Mouse (Mus musculus): Measurements from ENCODE around the gene Cabcoco1.

Gene Cabcoco1

DNA sequence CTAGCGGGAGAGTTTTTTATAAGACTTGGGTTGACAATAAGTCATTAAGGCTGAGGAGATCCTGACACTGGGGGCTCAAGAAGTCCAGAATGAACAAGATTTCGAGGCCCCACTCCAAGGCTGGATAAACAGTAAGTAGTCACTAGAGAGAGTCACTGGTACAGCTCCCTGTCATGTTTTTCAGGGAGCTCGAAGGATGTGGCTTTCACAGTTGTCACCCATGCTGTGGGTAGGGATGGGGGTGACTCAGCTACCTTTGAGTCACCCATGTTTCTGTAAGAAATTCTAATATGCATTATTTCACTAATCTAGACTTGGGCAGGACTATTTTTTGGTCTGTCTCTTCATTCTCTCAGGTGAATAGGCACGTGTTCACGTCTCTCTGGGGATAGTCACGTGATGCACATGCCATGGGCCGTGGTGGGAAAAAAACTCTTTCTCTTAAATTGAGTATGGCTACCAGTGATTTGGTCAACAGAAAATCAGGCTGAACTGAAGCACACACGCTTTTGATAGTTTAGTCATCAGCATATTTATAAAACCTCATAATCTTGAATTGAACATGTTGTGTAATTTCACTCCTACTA, 29.2 kb downstream of the Cabcoco1 start:
- in situ Hi-C loops (cut with MboI, MseI): no loop called here

DNA sequence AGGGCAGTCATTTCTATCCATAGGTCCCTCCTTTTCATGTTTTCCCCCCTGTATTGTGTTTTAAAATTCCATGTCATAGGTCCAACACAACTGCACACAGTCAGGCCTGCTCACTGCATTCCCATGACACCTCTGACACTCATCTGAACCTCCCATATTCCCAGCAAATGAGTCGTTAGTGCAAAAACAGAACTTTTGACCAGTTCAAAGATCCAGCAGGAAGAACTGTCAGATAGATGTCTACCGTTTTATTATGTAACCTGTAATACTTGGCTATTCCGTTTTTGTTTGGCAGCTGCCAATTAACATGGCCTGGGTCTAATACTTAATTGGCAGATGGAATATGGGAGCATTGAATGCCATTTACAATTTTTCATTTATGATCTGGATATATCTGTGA, 34.0 kb downstream of the Cabcoco1 start:
- in situ Hi-C loops (cut with MboI, MseI): no loop called here

GRCm38 (mm10) chr10:68506242-68506641, 35.5 kb downstream of the Cabcoco1 start:
- in situ Hi-C loops (cut with MboI, MseI): no loop called here

DNA sequence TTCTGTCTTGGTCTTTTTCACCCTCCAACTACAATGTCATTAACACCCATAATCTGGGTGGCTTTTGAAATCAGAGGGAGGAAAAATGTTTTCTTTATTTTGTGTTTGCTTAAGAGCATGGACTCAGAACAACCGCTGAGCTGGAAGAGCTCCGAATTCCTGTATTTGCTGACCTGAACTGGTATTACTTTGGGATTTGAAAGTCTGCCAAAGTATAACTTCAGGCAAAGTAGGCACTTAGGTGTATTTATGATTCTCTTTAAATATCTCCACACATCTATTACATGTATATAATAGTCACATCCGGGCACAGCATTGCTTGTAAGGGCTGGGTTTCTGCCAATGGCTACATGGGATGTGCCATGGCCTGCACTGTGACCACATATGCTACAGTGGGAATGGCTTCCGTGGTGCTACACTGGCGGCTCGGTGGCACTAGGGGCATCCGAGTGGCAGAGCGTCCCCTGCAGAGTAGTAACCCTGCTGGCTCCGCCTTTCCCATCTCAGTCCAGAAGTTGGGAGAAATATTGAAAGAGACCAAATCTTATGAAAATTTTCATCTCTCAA, 37.0 kb downstream of the Cabcoco1 start:
- in situ Hi-C loops (cut with MboI, MseI): no loop called here

GRCm38 (mm10) chr10:68501067-68501466, 40.6 kb downstream of the Cabcoco1 start:
- in situ Hi-C loops (cut with MboI, MseI): no loop called here

GRCm38 (mm10) chr10:68495246-68495645, 46.5 kb downstream of the Cabcoco1 start:
- in situ Hi-C loops (cut with MboI, MseI): no loop called here

- in situ Hi-C loops (cut with MboI, MseI): no loop called here
Observed at GRCm38 (mm10) chr10:68491557-68491956, 50.1 kb downstream of the Cabcoco1 start.

- in situ Hi-C loops (cut with MboI, MseI): no loop called here
Observed at GRCm38 (mm10) chr10:68490781-68491180, 50.9 kb downstream of the Cabcoco1 start.

DNA sequence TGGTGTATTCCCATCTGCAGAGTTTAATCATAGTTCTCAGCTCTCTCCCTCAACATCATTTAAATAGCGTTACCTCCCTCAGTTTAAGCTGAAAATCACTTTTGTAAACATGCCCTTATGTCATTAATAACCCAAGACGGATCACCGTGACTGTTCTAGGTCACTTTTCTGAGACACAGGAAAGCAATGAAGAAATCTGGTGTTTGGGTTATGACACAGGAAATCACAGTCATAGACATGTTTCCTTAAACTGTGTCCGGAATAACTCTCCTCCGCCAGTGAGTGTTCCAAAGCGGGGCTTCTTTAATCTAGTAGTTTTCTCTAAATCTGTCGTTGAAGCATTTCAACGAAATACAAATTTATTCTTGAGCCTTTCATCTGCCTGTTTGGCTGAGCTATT, 68.9 kb downstream of the Cabcoco1 start:
- in situ Hi-C loops (cut with MboI, MseI): loop anchor here (25.0 kb wide), 1 partner anchor 1660 kb away; no protein-coding TSS in a partner anchor

- in situ Hi-C loops (cut with MboI, MseI): loop anchor here (25.0 kb wide), 1 partner anchor 1654 kb away; no protein-coding TSS in a partner anchor
Observed at GRCm38 (mm10) chr10:68465737-68466327, 75.9 kb downstream of the Cabcoco1 start.

DNA sequence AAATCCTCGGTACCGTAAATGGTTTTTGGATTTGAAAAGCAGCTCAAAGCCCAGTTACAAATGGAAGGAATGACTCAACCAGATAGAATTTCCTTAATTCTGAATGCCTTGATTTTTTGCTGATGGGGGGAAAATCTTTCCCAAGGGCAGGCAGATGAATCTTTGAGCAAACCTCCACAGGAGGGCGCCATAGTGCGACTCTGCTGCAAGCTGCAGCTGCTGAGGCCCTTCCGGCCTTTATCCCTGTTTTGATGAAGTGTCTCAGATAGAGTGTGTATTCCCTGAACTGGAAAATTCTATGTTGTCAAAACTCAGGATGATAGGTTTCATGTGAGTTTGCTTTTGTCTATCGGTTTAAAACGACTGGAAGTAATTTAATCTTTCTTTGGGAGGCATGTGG, 76.8 kb downstream of the Cabcoco1 start:
- in situ Hi-C loops (cut with MboI, MseI): loop anchor here (25.0 kb wide), 1 partner anchor 1653 kb away; no protein-coding TSS in a partner anchor

DNA sequence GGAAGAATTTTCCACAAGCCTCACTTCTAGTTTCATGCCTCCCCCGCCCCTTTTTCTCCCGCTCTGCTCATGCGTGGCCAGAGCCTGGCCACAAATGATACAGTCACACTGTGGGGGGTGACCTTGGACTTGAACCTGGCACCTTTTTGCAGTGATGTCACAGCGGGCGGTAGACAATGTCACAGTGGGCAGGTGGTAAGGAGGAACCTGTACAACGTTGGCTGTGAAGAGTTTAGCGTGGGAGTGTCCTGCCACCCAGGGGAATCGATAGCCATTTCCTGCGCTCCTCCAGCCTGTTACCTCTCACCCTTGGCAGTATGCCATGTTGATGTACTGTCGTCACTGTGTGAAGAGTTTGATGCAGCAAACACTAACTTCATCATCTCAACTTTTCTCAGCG, 81.9 kb downstream of the Cabcoco1 start:
- in situ Hi-C loops (cut with MboI, MseI): loop anchor here (25.0 kb wide), 1 partner anchor 1647 kb away; no protein-coding TSS in a partner anchor

DNA sequence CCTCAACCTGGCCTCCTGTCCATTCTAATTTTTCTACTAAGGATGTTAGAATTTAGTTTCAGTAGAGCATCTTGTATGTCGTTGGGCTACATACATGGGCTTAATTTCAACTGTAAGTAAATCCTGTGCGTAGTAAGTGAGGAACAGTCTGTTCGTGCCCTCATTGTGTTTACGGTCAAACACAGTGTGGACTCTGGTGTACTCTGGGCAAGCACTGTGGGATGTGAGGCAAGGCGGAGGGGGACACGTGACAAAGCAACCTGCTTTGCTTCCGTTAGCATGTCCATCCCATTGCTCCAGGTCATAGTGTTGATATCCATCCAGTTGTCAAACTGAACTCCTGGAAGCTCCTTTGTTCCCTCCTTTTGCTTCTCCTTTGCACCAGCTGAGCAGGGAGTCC, 84.7 kb downstream of the Cabcoco1 start:
- in situ Hi-C loops (cut with MboI, MseI): loop anchor here (25.0 kb wide), 1 partner anchor 1645 kb away; no protein-coding TSS in a partner anchor

GRCm38 (mm10) chr10:68454541-68454940, 87.2 kb downstream of the Cabcoco1 start:
- in situ Hi-C loops (cut with MboI, MseI): loop anchor here (25.0 kb wide), 1 partner anchor 1642 kb away; no protein-coding TSS in a partner anchor

DNA sequence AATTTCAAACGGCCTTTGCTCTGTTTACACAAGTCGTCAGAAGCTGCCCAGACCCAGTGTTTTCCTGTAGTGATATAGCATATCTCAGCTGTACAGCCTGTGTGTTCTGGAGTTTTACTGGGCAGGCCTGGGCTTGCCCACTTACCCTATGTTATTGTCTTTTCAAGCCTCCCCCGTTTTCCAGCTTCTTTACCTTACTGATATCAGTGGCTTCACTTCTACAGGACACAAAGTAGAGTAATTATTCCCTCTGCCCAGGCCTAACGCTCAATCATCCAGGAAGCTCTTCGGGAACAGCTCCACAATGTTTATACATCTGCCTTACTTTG, 94.9 kb downstream of the Cabcoco1 start:
- in situ Hi-C loops (cut with MboI, MseI): loop anchor here (10.0 to 25.0 kb wide), 2 partner anchors 172 to 916 kb away; partner anchors contain the start of genes Arid5b and Cdk1

DNA sequence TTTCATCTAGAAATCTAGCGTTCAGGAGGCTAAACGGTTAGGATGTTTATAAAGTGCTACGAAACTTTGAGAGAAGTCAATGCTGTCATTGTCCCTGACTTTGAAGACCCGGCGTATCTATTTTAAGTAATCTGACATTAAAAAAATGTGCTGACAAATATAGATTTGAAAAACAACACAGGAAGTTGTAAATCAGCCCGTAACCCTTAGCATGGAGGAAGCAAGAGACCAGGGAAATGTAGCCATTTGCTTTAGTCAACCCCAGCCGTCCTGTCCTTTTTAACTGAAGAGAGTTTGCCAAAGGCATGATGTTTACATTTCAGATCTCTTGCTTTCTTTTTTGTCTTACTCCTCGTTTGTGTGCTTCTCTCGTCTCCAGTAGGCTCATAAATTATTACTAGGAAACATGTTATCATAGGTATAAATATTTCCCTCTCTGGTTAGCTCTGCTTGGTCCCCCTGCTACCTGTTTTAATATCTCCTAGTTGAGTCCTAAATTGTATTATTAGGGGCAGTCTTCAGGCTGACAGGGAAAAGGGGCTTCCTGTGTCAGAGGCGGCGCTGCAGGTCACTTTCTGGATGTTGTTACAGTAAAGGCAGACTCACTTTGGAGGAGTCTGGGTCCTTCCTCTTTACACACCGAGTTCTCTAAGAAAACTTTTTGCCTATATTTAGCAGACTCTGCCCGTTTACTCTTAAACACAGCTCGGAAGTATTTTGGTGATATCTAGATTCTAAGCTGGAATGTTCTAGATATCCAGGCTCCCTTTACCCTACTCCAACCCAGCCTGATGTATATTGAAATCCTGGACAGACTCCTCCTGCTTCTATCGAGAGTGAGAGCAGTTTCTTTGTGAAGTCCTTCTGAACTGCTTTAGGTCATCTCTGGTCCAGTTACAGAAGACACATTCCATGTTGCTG, 95.6 kb downstream of the Cabcoco1 start:
- in situ Hi-C loops (cut with MboI, MseI): loop anchor here (10.0 to 25.0 kb wide), 2 partner anchors 171 to 916 kb away; partner anchors contain the start of genes Arid5b and Cdk1

- in situ Hi-C loops (cut with MboI, MseI): loop anchor here (10.0 to 25.0 kb wide), 2 partner anchors 171 to 917 kb away; partner anchors contain the start of genes Arid5b and Cdk1
Observed at GRCm38 (mm10) chr10:68445244-68445811, 96.4 kb downstream of the Cabcoco1 start.

DNA sequence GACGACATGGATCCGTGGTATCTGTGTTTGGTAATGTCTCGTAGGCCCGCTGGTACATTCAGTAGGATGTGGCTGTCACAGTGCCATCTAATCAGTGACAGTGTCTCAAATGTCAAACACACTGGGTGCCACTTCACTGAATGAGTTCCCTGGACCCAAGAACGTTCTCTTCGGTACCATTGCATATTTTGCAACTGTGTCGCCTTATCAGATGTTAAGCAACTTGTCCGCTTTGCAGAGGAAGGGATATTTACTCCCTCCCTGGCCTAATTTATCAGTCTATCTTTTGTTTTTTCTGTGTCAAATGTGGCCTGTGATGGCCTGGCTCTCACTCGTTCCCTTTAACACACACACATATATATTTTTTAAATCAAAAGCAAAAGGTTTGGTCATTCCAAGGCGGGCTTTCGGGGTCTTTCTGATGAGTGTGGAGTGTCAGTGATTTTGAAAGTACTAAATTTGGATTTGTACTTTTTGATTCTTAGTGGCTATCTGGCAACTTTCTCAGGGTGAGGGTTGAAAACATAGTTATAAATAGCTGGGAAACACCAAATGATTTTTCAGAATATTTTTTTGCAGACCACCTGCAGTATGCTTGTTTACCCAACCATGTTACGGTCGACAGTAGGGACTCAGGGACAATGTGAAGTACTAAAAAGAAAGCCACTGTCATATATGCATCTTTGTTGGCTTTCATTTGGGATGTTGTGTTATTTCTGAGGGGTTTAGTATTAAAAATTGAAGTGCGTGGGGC, 97.2 kb downstream of the Cabcoco1 start:
- in situ Hi-C loops (cut with MboI, MseI): loop anchor here (10.0 to 25.0 kb wide), 2 partner anchors 170 to 918 kb away; partner anchors contain the start of genes Arid5b and Cdk1

DNA sequence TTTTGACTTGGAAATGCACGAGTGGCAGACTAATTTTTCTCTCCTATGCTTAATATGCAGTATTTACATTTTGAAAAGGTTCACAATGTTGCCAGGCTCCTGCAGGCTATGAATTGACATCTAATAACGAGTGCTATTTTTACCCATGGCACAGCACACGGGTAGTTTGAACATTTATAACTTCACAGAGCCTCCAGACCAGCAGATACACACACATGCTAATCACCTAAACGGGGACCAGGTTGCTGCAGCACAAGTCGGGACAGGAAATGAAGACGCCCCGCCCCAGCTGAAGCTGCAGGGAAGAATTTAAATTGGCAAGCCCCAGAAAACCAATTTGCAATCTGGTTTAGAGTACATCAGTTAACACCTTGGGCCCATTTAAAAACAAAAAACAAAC, 98.6 kb downstream of the Cabcoco1 start:
- in situ Hi-C loops (cut with MboI, MseI): loop anchor here (10.0 to 25.0 kb wide), 2 partner anchors 168 to 919 kb away; partner anchors contain the start of genes Arid5b and Cdk1

DNA sequence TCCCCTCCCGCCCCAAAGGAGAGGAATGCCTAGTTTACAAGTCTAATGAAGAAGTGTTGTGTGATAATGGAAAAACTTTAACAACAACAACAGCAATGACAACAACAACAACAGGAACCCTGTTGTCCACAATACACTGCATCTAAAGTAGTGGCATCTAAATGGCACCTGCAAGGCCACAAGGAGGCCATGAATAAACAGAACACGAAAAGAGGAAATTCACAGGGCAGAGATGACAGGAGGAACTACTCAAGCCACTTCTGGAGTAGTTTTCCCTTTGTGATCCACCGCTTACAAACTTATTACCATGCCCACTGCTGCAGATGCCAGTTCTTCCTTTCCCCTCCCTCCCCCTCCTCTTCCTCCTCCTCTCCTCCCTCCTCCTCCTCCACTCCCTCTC, 99.0 kb downstream of the Cabcoco1 start:
- in situ Hi-C loops (cut with MboI, MseI): loop anchor here (10.0 to 25.0 kb wide), 2 partner anchors 168 to 920 kb away; partner anchors contain the start of genes Arid5b and Cdk1
